Mouse (Mus musculus) heart, postnatal 0 days (tissue): ENCODE data around the gene Srebf1.

Source experiments
- CTCF ChIP-seq: IDR thresholded peaks from 2 replicates; pipeline ENCODE4 v1.5.1; 2016; ENCODE audit warnings: antibody characterized with exemption, control low read depth, low read depth
- EP300 ChIP-seq: IDR thresholded peaks from 2 replicates; pipeline ENCODE4 v1.6.1; 2016; ENCODE audit warnings: antibody characterized with exemption, low read depth

DNA sequence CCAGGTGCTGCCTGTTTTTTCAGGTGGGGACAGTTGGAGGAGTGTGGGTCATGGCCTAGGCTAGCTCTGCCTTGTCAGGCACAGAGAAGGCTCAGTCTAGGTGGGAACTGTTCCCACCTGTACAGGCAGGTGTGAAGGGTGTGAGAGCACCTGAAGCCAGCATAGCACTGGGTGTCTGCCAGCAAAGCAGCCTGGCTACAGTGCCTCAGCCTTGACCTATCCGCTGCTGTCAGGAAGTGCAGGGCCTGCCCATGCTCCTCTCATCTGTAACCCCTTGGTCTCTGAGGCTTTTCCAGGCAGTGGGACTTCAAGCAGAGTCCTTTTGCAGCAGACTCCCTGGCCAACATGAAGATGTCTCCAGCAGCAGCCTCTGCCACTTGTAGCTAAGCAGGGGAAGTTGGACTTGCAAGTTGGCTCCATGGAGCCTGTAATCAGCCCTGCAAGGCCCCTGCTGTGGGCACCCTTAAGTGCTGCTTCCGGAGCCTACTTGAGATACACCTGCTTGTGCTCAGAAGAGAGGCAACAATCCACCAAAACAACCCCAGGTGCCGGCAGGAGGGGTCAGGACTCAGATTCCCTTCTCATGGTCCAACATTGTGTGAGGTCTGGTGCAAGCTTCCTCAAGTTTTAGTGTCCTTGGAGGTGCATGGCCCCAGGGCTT, 61.8 kb downstream of the Srebf1 start:
- TF ChIP-seq EP300: no peak
- TF ChIP-seq CTCF: no peak
